Mouse (Mus musculus): ENCODE measurements at regions not wholly inside any gene's neighbourhood (a gene's known extent, or its start where the extent isn't known, plus 50 kb on each side); places are given as distances from the start of the nearest gene placed in this dataset.

DNA sequence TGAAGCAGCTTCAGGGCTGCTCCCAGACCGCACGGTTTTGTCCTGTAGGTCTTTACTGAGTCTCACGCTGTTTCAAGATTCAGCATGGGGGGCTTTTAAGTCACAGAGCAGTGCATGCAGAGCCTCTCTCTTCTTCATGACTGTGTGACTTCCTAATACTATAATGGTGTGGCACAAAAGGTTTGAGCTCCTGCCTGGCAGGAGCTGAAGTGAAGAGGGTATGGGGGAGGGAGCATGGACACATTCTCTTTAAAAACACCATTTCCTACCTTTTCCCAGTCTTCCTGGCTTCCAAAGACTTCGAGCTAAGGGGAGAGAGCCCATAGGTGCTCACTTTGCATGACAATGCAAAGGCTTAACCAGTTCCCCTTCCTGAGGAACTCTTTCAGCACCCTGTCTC is 934.9 kb upstream of the Gm5150 start:
- H3K36me3 ChIP-seq (replicated peaks; ENCODE audit: insufficient read depth, low read length): no peaks in the 10 kb centered on the region
- no peak overlapping the region for H3K4me2 ChIP-seq (ENCODE audit: low read depth, low read length)
- no peaks in the 10 kb centered on the region for H3K4me1 ChIP-seq (ENCODE audit: insufficient read depth)
- H3K27me3 ChIP-seq (ENCODE audit: insufficient read depth, low read length): no peaks in the 10 kb centered on the region
- TF ChIP-seq EP300 (IDR thresholded peaks at IDR 0.05; ENCODE audit: low read depth) (no peak), CTCF (IDR thresholded peaks at IDR 0.05; ENCODE audit: low read depth) (no peak)
- no peaks in the 10 kb centered on the region for H3K9me3 ChIP-seq (ENCODE audit: low read length)
- no peak overlapping the region for H3K9ac ChIP-seq (replicated peaks)
- no peak overlapping the region for H3K4me3 ChIP-seq (ENCODE audit: low read depth, low read length)
- ATAC-seq: no peak
- WGBS (ENCODE audit: insufficient replicate concordance): 16% methylated on average over 4 of the region's 4 CpGs
- no peak overlapping the region for H3K27ac ChIP-seq (ENCODE audit: low read depth)
- no peak for DNase-seq

- DNase-seq (no peak), ATAC-seq (no peak)
- TF ChIP-seq EP300 (IDR thresholded peaks at IDR 0.05; ENCODE audit: low read depth) (no peak), CTCF (IDR thresholded peaks at IDR 0.05; ENCODE audit: low read depth) (no peak)
- Histone ChIP-seq H3K9ac (replicated peaks) (no peak overlapping the region), H3K4me2 (ENCODE audit: low read depth, low read length) (no peak overlapping the region), H3K4me1 (ENCODE audit: insufficient read depth) (no peaks in the 10 kb centered on the region), H3K27ac (ENCODE audit: low read depth) (no peak overlapping the region), H3K36me3 (replicated peaks; ENCODE audit: insufficient read depth, low read length) (no peaks in the 10 kb centered on the region), H3K4me3 (ENCODE audit: low read depth, low read length) (no peak overlapping the region), H3K27me3 (ENCODE audit: insufficient read depth, low read length) (no peaks in the 10 kb centered on the region), H3K9me3 (ENCODE audit: low read length) (no peaks in the 10 kb centered on the region)
- 88% methylated on average over 6 of the region's 6 CpGs for WGBS (ENCODE audit: insufficient replicate concordance)
Observed at GRCm38 (mm10) chr3:16939533-16939932, 933.3 kb upstream of the Gm5150 start.

- Histone ChIP-seq H3K4me3 (ENCODE audit: low read depth, low read length) (no peak overlapping the region), H3K4me1 (ENCODE audit: insufficient read depth) (no peaks in the 10 kb centered on the region), H3K27ac (ENCODE audit: low read depth) (no peak overlapping the region), H3K4me2 (ENCODE audit: low read depth, low read length) (no peak overlapping the region), H3K27me3 (ENCODE audit: insufficient read depth, low read length) (no peaks in the 10 kb centered on the region), H3K9me3 (ENCODE audit: low read length) (no peaks in the 10 kb centered on the region), H3K9ac (replicated peaks) (no peak overlapping the region), H3K36me3 (replicated peaks; ENCODE audit: insufficient read depth, low read length) (no peaks in the 10 kb centered on the region)
- ATAC-seq: no peak
- 85% methylated on average over 5 of the region's 5 CpGs for WGBS (ENCODE audit: insufficient replicate concordance)
- no peak for DNase-seq
- no peak for TF ChIP-seq CTCF (IDR thresholded peaks at IDR 0.05; ENCODE audit: low read depth)
- no peak for TF ChIP-seq EP300 (IDR thresholded peaks at IDR 0.05; ENCODE audit: low read depth)
Observed at GRCm38 (mm10) chr3:16939127-16939526, 932.9 kb upstream of the Gm5150 start.

GRCm38 (mm10) chr3:16938491-16939001 is 932.3 kb upstream of the Gm5150 start:
- Histone ChIP-seq H3K4me3 (ENCODE audit: low read depth, low read length) (no peak overlapping the region), H3K27ac (ENCODE audit: low read depth) (no peak overlapping the region), H3K9ac (replicated peaks) (no peak overlapping the region), H3K4me2 (ENCODE audit: low read depth, low read length) (no peak overlapping the region), H3K36me3 (replicated peaks; ENCODE audit: insufficient read depth, low read length) (no peaks in the 10 kb centered on the region), H3K4me1 (ENCODE audit: insufficient read depth) (no peaks in the 10 kb centered on the region), H3K9me3 (ENCODE audit: low read length) (no peaks in the 10 kb centered on the region), H3K27me3 (ENCODE audit: insufficient read depth, low read length) (no peaks in the 10 kb centered on the region)
- DNase-seq: no peak
- WGBS (ENCODE audit: insufficient replicate concordance): 69% methylated on average over 11 of the region's 11 CpGs
- ATAC-seq: no peak
- TF ChIP-seq CTCF (IDR thresholded peaks at IDR 0.05; ENCODE audit: low read depth) (no peak), EP300 (IDR thresholded peaks at IDR 0.05; ENCODE audit: low read depth) (no peak)

DNA sequence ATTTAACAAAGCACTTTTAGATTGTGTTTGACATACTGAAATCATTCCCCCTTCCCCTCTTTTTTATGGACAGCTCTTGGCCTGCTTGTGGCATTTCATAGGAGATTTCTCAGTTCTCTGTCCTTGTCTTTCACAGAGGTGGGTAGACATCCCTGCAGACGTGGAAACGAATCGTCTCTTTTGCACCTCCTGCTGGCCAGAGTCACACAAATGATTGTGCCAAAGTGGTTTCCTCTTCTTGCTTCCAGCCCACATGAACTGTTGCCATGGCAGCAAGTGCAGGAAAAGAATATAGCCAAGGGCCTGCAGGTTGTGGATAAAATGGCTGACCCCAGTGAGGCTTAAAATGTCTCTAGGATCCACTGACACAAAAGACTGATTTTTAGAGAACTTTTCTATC is 924.1 kb upstream of the Gm5150 start:
- ATAC-seq: no peak
- Histone ChIP-seq H3K27me3 (ENCODE audit: insufficient read depth, low read length) (no peaks in the 10 kb centered on the region), H3K4me1 (ENCODE audit: insufficient read depth) (no peaks in the 10 kb centered on the region), H3K4me3 (ENCODE audit: low read depth, low read length) (no peak overlapping the region), H3K36me3 (replicated peaks; ENCODE audit: insufficient read depth, low read length) (no peaks in the 10 kb centered on the region), H3K9me3 (ENCODE audit: low read length) (no peaks in the 10 kb centered on the region), H3K9ac (replicated peaks) (no peak overlapping the region), H3K27ac (ENCODE audit: low read depth) (no peak overlapping the region), H3K4me2 (ENCODE audit: low read depth, low read length) (no peak overlapping the region)
- TF ChIP-seq CTCF (IDR thresholded peaks at IDR 0.05; ENCODE audit: low read depth): no peak
- TF ChIP-seq EP300 (IDR thresholded peaks at IDR 0.05; ENCODE audit: low read depth): no peak
- WGBS (ENCODE audit: insufficient replicate concordance): 51% methylated on average over 3 of the region's 3 CpGs
- DNase-seq: no peak

- H3K36me3 ChIP-seq (replicated peaks; ENCODE audit: insufficient read depth, low read length): no peaks in the 10 kb centered on the region
Observed at GRCm38 (mm10) chr3:16929846-16930245, 923.6 kb upstream of the Gm5150 start.

DNA sequence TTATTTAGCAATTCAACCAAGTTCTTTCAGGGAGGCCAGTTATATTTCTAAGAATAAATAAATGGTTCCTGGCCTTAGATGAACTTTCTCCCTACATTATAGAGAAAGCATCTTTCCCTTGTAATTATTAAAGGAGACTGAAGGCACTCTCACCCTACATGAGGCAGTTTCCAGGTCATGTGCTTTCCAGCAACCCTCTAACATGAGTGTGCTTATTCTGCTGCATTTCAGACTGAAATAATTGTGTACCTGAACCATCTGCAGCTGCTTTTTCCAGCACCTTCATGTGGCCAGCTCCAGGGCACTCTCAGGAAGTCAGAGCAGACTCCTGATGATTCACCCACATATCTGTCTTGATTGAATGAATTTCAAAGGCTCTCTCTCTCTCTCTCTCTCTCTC is 917.8 kb upstream of the Gm5150 start:
- no peak for DNase-seq
- Histone ChIP-seq H3K27ac (ENCODE audit: low read depth) (no peak overlapping the region), H3K27me3 (ENCODE audit: insufficient read depth, low read length) (no peaks in the 10 kb centered on the region), H3K4me1 (ENCODE audit: insufficient read depth) (no peaks in the 10 kb centered on the region), H3K9me3 (ENCODE audit: low read length) (no peaks in the 10 kb centered on the region), H3K4me2 (ENCODE audit: low read depth, low read length) (no peak overlapping the region), H3K36me3 (replicated peaks; ENCODE audit: insufficient read depth, low read length) (no peaks in the 10 kb centered on the region), H3K9ac (replicated peaks) (no peak overlapping the region), H3K4me3 (ENCODE audit: low read depth, low read length) (no peak overlapping the region)
- no peak for TF ChIP-seq CTCF (IDR thresholded peaks at IDR 0.05; ENCODE audit: low read depth)
- no peak for TF ChIP-seq EP300 (IDR thresholded peaks at IDR 0.05; ENCODE audit: low read depth)
- ATAC-seq: no peak

More at GRCm38 (mm10) chr3:16929846-16930245, 923.6 kb upstream of the Gm5150 start:
- Histone ChIP-seq H3K9me3 (ENCODE audit: low read length) (no peaks in the 10 kb centered on the region), H3K4me2 (ENCODE audit: low read depth, low read length) (no peak overlapping the region), H3K9ac (replicated peaks) (no peak overlapping the region), H3K27me3 (ENCODE audit: insufficient read depth, low read length) (no peaks in the 10 kb centered on the region), H3K27ac (ENCODE audit: low read depth) (no peak overlapping the region), H3K4me1 (ENCODE audit: insufficient read depth) (no peaks in the 10 kb centered on the region), H3K4me3 (ENCODE audit: low read depth, low read length) (no peak overlapping the region)
- DNase-seq (no peak), ATAC-seq (no peak)
- 68% methylated on average over 1 of the region's 1 CpGs for WGBS (ENCODE audit: insufficient replicate concordance)
- TF ChIP-seq EP300 (IDR thresholded peaks at IDR 0.05; ENCODE audit: low read depth) (no peak), CTCF (IDR thresholded peaks at IDR 0.05; ENCODE audit: low read depth) (no peak)

Data from liver, postnatal 0 days (tissue).